Mouse (Mus musculus) ES-E14 (cell line): ENCODE results near the gene 5730480H06Rik. TPM values are rescaled to one million over a fixed set of nuclear protein-coding genes. Genes with fewer than 3 reads are reported as not detected.

Experiments used
- DNase-seq: peaks from one replicate; pipeline ENCODE4 v3.0.0-alpha.2; 2013; ENCODE audit warnings: low read depth, low spot score
- H3K27ac ChIP-seq: 2 replicates; pipeline ENCODE4 v1.5.1; 2012; ENCODE audit warnings: low read depth, mild to moderate bottlenecking, low read length, moderate library complexity, mixed read lengths; ENCODE audit not compliant: poor library complexity, insufficient read depth, severe bottlenecking
- H3K36me3 ChIP-seq: 2 replicates; pipeline ENCODE4 v1.6.1; 2012; ENCODE audit warnings: mild to moderate bottlenecking, low read length, moderate library complexity, mixed read lengths; ENCODE audit not compliant: control insufficient read depth, poor library complexity, insufficient read depth, severe bottlenecking
- H3K4me1 ChIP-seq, 2 experiments: fragments of 150-350 bp in 1 of 2; sonication (generic) in 1 of 2; 2 replicates each; pipeline ENCODE4 v1.6.1; 2012; ENCODE audit warnings: low read length in 2 of 2, mild to moderate bottlenecking in 1 of 2, mixed read lengths in 1 of 2; ENCODE audit not compliant: control insufficient read depth in 2 of 2, insufficient read depth in 2 of 2, poor library complexity in 1 of 2
- H3K4me3 ChIP-seq, 2 experiments: fragments of 150-350 bp in 1 of 2; sonication (generic) in 1 of 2; 2 replicates each; pipeline ENCODE4 v1.5.1; 2012; ENCODE audit warnings: low read length in 2 of 2, low read depth in 1 of 2, mild to moderate bottlenecking in 1 of 2, mixed read lengths in 1 of 2; ENCODE audit not compliant: insufficient read depth in 1 of 2, poor library complexity in 1 of 2, severe bottlenecking in 1 of 2
- H3K9ac ChIP-seq: 2 replicates; pipeline ENCODE4 v1.6.1; 2012; ENCODE audit warnings: low read depth, mild to moderate bottlenecking, low read length, mixed read lengths; ENCODE audit not compliant: poor library complexity, insufficient read depth, severe bottlenecking
- H3K9me3 ChIP-seq: fragments of 150-350 bp; sonication (generic); 2 replicates; pipeline ENCODE4 v1.6.1; 2012; ENCODE audit warnings: low read depth, mild to moderate bottlenecking, low read length; ENCODE audit not compliant: control insufficient read depth, insufficient read depth
- CHD2 ChIP-seq: IDR thresholded peaks from 2 replicates; pipeline ENCODE4 v1.6.1; 2014; ENCODE audit warnings: mild to moderate bottlenecking, low read depth, low read length, inconsistent platforms
- HCFC1 ChIP-seq: IDR thresholded peaks from 2 replicates; pipeline ENCODE4 v1.6.1; 2012; ENCODE audit warnings: low read length, inconsistent platforms, borderline replicate concordance; ENCODE audit not compliant: insufficient read depth
- MAFK ChIP-seq: IDR thresholded peaks from 2 replicates; pipeline ENCODE4 v1.6.1; 2014; ENCODE audit warnings: mild to moderate bottlenecking, low read depth, low read length, inconsistent platforms; ENCODE audit not compliant: insufficient read depth
- ZC3H11A ChIP-seq: IDR thresholded peaks from 2 replicates; pipeline ENCODE4 v1.6.1; 2012; ENCODE audit warnings: low read depth, mild to moderate bottlenecking, inconsistent platforms, low read length, borderline replicate concordance
- ZNF384 ChIP-seq: IDR thresholded peaks from 2 replicates; pipeline ENCODE4 v1.6.1; 2012; ENCODE audit warnings: low read depth, low read length, inconsistent platforms
- in situ Hi-C, 2 experiments: fragments of 600-800 bp; cut with MboI; formaldehyde crosslinking; loops; one replicate each; pipeline ENCODE4 v1.15.1; 2025; ENCODE audit warnings: low sequenced_read_pairs in 2 of 2, inconsistent platforms in 1 of 2; ENCODE audit not compliant: unreplicated experiment in 2 of 2
- total RNA-seq: library from RNA; depleted of rRNA; stranded (reverse); fragments of 300-350 nt; gene quantifications from 2 replicates; pipeline ENCODE4 v1.2.3, GENCODE M21; 2012

Gene 5730480H06Rik
- total RNA-seq, 1 experiment = 10.2 TPM

DNA sequence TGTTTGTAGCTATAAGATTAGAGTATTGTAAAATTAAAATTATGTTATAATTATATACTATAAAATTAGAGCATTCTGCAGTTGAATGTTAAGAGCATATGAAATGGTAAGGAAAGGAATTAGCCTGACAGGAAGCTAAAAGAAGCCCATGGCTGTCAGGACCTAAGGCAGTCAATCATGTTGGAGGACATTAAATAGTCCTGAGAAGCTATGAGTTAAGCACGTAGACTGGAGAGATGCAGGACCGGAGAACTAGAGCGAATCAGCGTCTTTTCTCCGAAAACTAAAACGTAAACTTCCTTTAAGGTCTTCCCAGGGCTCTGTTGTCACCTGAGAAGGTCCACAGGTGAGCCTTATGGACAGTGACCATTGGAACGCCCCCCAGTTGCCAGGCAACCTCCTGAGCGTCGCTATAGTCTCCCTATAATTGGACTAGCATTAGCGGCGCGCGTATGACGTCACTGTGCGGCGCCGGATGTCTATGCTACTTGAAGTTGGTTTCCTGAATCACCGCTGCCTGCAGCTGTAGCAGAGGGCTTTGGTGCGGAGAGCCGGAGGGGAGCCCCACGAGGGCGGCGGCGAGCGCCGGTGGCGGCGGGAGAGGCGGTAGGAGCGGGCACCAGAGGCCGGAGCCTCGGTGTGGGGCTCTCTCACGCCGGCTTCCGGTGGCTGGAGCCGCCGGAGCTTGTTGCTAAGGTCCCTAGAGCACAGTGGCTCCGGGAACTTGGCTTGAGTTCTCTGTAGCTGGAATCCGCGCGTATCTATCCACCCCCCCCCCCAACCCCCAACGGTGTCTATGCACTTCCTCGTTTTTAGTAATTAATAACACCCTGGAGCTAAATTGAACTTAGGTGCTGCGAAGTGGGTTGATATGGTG, 44.4 kb downstream of the 5730480H06Rik start:
- peak overlapping the region; percentile 92 for H3K9ac ChIP-seq
- H3K4me1 ChIP-seq = no peaks in the 10 kb centered on the region
- H3K27ac ChIP-seq = no peak overlapping the region
- peak; percentile 95 for DNase-seq
- peak overlapping the region; percentile 86 to 90 for H3K4me3 ChIP-seq
- TF ChIP-seq CHD2 (no peak), HCFC1 (peak; percentile 83)
- peaks cover 4% of the 10 kb centered on the region for H3K36me3 ChIP-seq
- in situ Hi-C loops = no loop called here
- H3K9me3 ChIP-seq = no peaks in the 10 kb centered on the region

DNA sequence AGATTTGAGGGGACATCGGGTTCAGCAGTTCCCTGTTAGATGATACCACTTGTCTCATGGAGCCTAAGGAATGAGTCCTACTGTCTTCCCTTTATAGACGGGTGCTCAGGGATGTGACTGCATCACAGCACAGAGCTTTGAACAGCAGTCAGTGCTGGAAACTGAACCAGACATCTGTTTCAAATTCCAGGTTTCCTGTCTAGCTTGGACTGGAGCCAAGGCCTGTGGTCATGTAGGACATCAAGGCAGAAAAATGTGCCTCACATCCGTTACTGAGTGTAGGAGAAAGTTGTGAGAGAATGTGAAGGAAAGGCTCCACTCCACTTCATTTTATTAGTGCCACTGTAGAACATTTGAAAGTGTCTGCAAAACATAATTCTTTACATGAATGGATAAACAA, 74.7 kb downstream of the 5730480H06Rik start:
- in situ Hi-C loops = no loop called here
- no peaks in the 10 kb centered on the region for H3K4me1 ChIP-seq
- TF ChIP-seq ZNF384 (no peak), ZC3H11A (no peak), HCFC1 (no peak), MAFK (no peak), CHD2 (no peak)
- H3K9me3 ChIP-seq = no peaks in the 10 kb centered on the region
- DNase-seq = no peak
- no peak overlapping the region for H3K4me3 ChIP-seq
- H3K36me3 ChIP-seq = no peaks in the 10 kb centered on the region
- no peak overlapping the region for H3K27ac ChIP-seq
- no peak overlapping the region for H3K9ac ChIP-seq

DNA sequence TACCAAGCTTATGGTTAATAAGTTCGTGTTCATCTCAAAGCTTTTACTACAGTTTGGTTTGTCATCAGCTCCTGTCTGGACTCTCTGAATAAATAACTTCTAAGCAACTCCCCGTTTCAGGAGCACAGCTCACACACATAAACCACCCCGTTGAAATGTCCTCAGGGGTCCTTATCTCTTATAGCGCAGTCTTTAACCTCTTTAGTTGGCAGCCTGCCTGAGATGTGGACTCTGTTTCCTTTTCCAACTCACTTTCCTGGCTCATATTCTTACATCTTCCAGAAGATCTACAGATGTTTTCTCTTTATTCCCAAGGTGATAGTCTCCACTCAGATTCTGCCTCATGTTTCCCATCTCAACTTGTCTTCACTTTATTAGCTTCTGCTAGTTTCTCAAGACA, 80.5 kb downstream of the 5730480H06Rik start:
- H3K4me1 ChIP-seq = no peaks in the 10 kb centered on the region
- no peak for DNase-seq
- no peaks in the 10 kb centered on the region for H3K36me3 ChIP-seq
- H3K27ac ChIP-seq = no peak overlapping the region
- H3K4me3 ChIP-seq = no peak overlapping the region
- in situ Hi-C loops = no loop called here
- no peaks in the 10 kb centered on the region for H3K9me3 ChIP-seq
- no peak for TF ChIP-seq ZC3H11A
- no peak for TF ChIP-seq ZNF384
- no peak for TF ChIP-seq CHD2
- TF ChIP-seq MAFK = no peak
- TF ChIP-seq HCFC1 = no peak
- no peak overlapping the region for H3K9ac ChIP-seq

DNA sequence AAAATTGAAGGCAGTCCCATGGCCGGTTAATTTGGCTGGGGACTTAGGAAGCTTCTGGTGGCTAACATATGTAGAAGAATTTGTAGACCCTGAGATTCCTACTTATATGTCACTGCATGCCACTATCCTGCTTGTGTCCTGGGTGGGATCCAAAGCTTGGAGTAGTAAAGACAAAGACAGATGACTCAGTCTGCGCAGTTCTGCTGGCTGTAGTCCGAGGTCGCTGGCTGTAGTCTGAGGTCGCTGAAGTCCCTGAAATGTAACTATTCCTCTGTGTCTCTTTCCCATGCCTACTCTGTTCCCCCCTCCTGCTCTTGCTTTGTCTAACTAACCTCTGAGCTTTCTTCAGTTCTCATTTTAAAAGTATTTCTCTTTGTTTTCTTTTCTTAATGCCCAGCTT, 82.6 kb downstream of the 5730480H06Rik start:
- no peak for TF ChIP-seq HCFC1
- no peak for TF ChIP-seq MAFK
- TF ChIP-seq CHD2 = no peak
- no peak for TF ChIP-seq ZNF384
- TF ChIP-seq ZC3H11A = no peak
- in situ Hi-C loops = no loop called here

DNA sequence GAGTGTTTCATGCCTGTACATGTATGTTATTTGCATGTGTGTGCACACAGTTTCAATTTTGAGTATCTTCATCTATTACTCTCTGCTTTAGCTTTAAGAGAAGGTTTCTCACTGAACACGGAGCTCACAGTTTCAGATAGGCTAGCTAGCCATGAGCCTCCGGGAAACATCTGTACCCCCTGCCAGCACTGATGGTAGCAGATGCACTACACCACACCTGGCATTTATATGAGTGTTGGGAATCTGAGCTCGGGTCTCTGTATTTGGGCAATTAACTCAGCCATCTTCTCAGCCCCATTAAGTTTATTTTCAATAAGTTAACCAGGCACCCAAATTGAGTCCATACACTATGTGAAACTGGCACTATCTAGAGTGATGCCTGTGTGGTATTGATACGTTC, 83.7 kb downstream of the 5730480H06Rik start:
- in situ Hi-C loops = no loop called here
- no peak overlapping the region for H3K27ac ChIP-seq
- no peak overlapping the region for H3K9ac ChIP-seq
- no peaks in the 10 kb centered on the region for H3K4me1 ChIP-seq
- no peaks in the 10 kb centered on the region for H3K36me3 ChIP-seq
- no peak for DNase-seq
- no peaks in the 10 kb centered on the region for H3K9me3 ChIP-seq
- no peak for TF ChIP-seq HCFC1
- TF ChIP-seq MAFK = no peak
- no peak for TF ChIP-seq ZNF384
- TF ChIP-seq ZC3H11A = no peak
- no peak for TF ChIP-seq CHD2
- no peak overlapping the region for H3K4me3 ChIP-seq

More for the DNA sequence above, 82.6 kb downstream of the 5730480H06Rik start:
- no peak overlapping the region for H3K4me3 ChIP-seq
- no peak for DNase-seq
- H3K9me3 ChIP-seq = no peaks in the 10 kb centered on the region
- no peaks in the 10 kb centered on the region for H3K36me3 ChIP-seq
- H3K4me1 ChIP-seq = no peaks in the 10 kb centered on the region
- no peak overlapping the region for H3K9ac ChIP-seq
- no peak overlapping the region for H3K27ac ChIP-seq
